Mouse (Mus musculus) G1E (cell line): ENCODE measurements around the gene Kctd12. TPM values are rescaled to one million over a fixed set of nuclear protein-coding genes. Genes with fewer than 3 reads are reported as not detected.

Source experiments
- ATAC-seq: 2 replicates; pipeline ENCODE4 v1.8.0; 2016; ENCODE audit warnings: mild to moderate bottlenecking; ENCODE audit not compliant: insufficient number of reproducible peaks, poor library complexity, low FRiP score, severe bottlenecking; ENCODE audit errors: extremely low read depth
- DNase-seq: peaks from one replicate; pipeline ENCODE4 v3.0.0; 2012; ENCODE audit warnings: low spot score
- H3K27me3 ChIP-seq: 2 replicates; pipeline ENCODE4 v1.6.1; 2012; ENCODE audit warnings: mild to moderate bottlenecking, low read length, inconsistent platforms; ENCODE audit not compliant: insufficient read depth
- H3K36me3 ChIP-seq: replicated peaks from 2 replicates; pipeline ENCODE3; 2012; ENCODE audit warnings: mild to moderate bottlenecking, inconsistent platforms
- H3K4me1 ChIP-seq: 2 replicates; pipeline ENCODE4 v1.6.1; 2012; ENCODE audit warnings: low read depth, low read length, inconsistent platforms, mixed read lengths; ENCODE audit not compliant: insufficient read depth
- H3K4me3 ChIP-seq: 2 replicates; pipeline ENCODE4 v1.5.1; 2012; ENCODE audit warnings: low read depth, mild to moderate bottlenecking, inconsistent platforms, low read length, moderate library complexity, mixed read lengths
- H3K9me3 ChIP-seq: replicated peaks from 2 replicates; pipeline ENCODE4 v1.6.1; 2012; ENCODE audit warnings: inconsistent platforms
- CTCF ChIP-seq: IDR thresholded peaks from 2 replicates; pipeline ENCODE4 v1.5.1; 2012; ENCODE audit warnings: low read depth, low read length, inconsistent platforms, mixed read lengths
- GATA1 ChIP-seq: IDR thresholded peaks from 2 replicates; pipeline ENCODE4 v1.6.1; 2012; ENCODE audit warnings: borderline replicate concordance, low read length, inconsistent platforms, mixed read lengths
- GATA2 ChIP-seq: IDR thresholded peaks from 2 replicates; pipeline ENCODE4 v1.6.1; 2012; ENCODE audit warnings: low read depth, low read length, inconsistent platforms, borderline replicate concordance
- POLR2AphosphoS5 ChIP-seq: IDR thresholded peaks from 2 replicates; pipeline ENCODE4 v1.6.1; 2012; ENCODE audit warnings: low read depth, low read length, inconsistent platforms; ENCODE audit not compliant: insufficient replicate concordance
- TAL1 ChIP-seq: conservative IDR thresholded peaks from 2 replicates; pipeline ENCODE4 v1.6.1; 2012; ENCODE audit warnings: low read depth, low read length, inconsistent platforms, mixed read lengths
- polyA plus RNA-seq: library from polyadenylated mRNA; stranded (reverse); fragments of >175 nt; gene quantifications from 2 replicates; pipeline ENCODE4 v1.2.3, GENCODE M21; 2012
- total RNA-seq, 2 experiments: library from RNA; stranded (forward) in 1 of 2; stranded (reverse) in 1 of 2; fragments of 200-1000 nt in 1 of 2; fragments of >200 nt in 1 of 2; fragmentation: Nextera tagmentation in 1 of 2; gene quantifications; 2 replicates each; pipeline ENCODE4 v1.2.3; 2014 to 2017

The Kctd12 gene
- total and polyA plus RNA-seq, 3 experiments, result 0.01 to 2.0 (median 0.05) TPM

DNA sequence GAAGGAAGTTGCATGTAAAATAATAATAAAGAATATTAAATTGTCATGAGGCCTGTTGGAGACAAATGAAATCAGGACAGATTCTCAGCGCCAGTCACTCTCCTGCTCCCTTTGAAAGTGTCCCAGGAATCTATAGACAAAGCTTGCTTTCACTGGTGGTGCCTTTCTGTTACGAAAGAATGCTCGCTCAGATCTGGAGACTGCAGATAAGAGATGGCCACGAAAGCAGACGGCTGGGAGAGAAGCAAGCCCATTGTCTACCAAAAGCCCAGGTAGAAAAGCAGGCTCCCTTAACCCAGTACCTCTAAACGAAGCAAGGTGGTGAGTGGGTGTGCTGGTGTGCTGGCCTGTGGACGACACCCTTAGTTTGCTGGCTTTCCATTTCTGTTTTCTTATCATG lies 16.2 kb downstream of the Kctd12 start:
- Histone ChIP-seq H3K36me3 (no peaks in the 10 kb centered on the region), H3K27me3 (no peaks in the 10 kb centered on the region), H3K9me3 (peaks cover 9% of the 10 kb centered on the region), H3K4me3 (no peak overlapping the region), H3K4me1 (no peaks in the 10 kb centered on the region)
- DNase-seq (no peak), ATAC-seq (no peak)
- TF ChIP-seq CTCF (no peak), TAL1 (no peak), GATA1 (no peak), GATA2 (no peak), POLR2AphosphoS5 (no peak)

DNA sequence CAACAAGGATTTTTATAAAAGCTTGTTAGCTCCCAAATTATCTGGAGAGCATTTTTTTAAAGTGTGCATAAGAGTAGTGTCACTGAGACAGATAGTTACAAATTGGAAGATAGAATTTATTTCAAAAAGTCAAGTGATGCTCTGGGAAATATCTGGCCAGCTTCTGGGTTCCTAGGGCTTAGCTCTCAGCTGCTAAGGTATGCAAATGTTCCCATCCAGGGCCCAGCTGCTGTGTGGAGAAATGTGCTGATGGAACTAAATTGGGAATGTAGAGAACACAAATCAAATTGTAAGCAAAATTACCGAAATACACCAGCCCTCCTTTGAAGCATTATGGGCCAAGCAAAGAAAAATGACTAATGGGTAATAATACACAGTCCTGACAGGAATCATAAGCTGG lies 16.6 kb downstream of the Kctd12 start:
- DNase-seq (no peak), ATAC-seq (no peak)
- Histone ChIP-seq H3K27me3 (no peaks in the 10 kb centered on the region), H3K36me3 (no peaks in the 10 kb centered on the region), H3K4me1 (no peaks in the 10 kb centered on the region), H3K9me3 (peaks cover 9% of the 10 kb centered on the region), H3K4me3 (no peak overlapping the region)
- no peak for TF ChIP-seq TAL1
- TF ChIP-seq GATA1, result no peak
- no peak for TF ChIP-seq CTCF
- TF ChIP-seq GATA2, result no peak
- no peak for TF ChIP-seq POLR2AphosphoS5

DNA sequence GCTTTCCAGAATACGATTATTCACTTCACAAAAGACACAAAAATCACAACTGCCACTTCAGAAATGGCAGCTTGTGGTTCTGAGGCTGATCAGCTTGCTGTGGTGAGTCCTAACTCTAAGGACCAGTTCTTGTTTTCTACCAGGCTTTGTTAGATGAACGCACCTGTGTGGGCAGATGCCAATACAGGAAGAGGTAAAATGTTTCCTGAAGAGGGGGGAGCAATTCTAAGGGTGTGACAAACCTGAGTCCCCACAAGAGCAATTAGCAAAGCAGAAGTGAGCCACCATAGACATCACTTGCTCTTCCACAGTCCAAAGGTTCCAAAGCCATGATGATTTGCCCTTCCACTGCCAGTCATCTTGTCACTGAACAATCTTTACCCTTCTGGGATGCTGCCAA lies 20.4 kb downstream of the Kctd12 start:
- DNase-seq, result no peak
- Histone ChIP-seq H3K4me3 (no peak overlapping the region), H3K9me3 (peaks cover 15% of the 10 kb centered on the region), H3K4me1 (no peaks in the 10 kb centered on the region), H3K36me3 (no peaks in the 10 kb centered on the region), H3K27me3 (no peaks in the 10 kb centered on the region)
- no peak for ATAC-seq
- no peak for TF ChIP-seq GATA1
- no peak for TF ChIP-seq GATA2
- no peak for TF ChIP-seq POLR2AphosphoS5
- no peak for TF ChIP-seq CTCF
- TF ChIP-seq TAL1, result no peak

DNA sequence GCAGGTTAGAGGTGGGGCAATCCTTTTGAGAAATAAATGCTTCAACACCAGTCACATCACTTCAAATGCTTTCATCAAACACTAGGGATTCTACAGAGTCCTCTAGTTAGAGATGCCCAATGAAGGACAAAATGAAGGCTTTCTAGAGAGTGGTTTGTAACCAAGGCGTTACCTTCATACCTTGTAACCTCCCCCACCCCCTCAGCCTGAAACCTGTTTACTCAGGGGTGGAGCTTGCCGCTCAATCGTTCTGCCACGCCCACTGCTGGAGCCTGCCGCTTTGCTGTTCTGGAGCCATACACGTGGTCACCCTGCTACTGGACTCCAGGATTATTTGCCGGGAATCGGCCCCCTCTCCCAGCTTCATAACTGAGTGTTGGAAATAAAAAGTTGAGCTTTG lies 28.9 kb downstream of the Kctd12 start:
- DNase-seq, result no peak
- no peak for ATAC-seq
- Histone ChIP-seq H3K9me3 (peaks cover 28% of the 10 kb centered on the region), H3K27me3 (no peaks in the 10 kb centered on the region), H3K4me1 (no peaks in the 10 kb centered on the region), H3K4me3 (no peak overlapping the region), H3K36me3 (no peaks in the 10 kb centered on the region)
- TF ChIP-seq GATA1 (no peak), GATA2 (no peak), POLR2AphosphoS5 (no peak), CTCF (no peak)

DNA sequence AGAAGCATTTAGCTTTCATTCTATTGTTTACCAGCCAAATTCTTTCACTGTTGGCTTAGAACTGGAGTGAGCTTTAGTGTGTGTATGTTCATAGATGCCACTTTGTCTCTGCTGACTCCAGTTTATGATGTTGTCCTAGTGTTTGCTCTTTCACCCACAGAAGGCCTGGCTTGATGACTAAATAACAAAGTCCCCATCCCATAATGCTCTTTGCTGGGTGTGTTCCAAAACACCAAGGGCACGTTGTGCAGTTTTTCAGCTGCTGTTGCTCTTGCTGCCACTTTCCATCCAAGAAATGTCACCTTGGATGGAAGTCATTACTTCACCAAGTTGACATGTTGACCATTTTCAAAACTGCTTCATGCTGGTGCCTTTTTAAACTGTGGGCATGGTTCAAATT lies 30.5 kb downstream of the Kctd12 start:
- DNase-seq (no peak), ATAC-seq (no peak)
- no peaks in the 10 kb centered on the region for H3K27me3 ChIP-seq
- TF ChIP-seq TAL1 (no peak), POLR2AphosphoS5 (no peak), CTCF (no peak), GATA2 (no peak), GATA1 (no peak)
- peaks cover 24% of the 10 kb centered on the region for H3K9me3 ChIP-seq
- H3K4me3 ChIP-seq, result no peak overlapping the region
- no peaks in the 10 kb centered on the region for H3K4me1 ChIP-seq
- no peaks in the 10 kb centered on the region for H3K36me3 ChIP-seq

DNA sequence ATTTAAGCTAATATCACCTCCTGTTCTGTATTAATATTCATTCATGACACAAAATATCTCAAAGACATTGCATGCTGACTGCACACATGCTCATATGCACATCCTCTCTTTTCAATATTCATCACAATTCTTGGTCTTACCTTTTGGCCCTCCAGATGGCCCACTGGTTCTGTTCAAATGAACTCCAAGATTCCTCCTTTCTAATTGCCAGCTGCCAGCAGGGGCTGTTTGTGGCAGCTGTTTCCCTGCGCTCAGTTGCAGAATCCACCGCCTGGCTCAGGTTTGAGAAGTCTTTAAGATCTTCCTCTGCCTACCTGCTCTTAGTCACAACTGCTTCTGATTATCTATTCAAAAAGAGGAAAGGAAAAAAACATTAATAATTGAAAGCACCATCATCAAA lies 34.6 kb downstream of the Kctd12 start:
- Histone ChIP-seq H3K4me1 (no peaks in the 10 kb centered on the region), H3K36me3 (no peaks in the 10 kb centered on the region), H3K4me3 (no peak overlapping the region), H3K9me3 (peaks cover 25% of the 10 kb centered on the region), H3K27me3 (no peaks in the 10 kb centered on the region)
- TF ChIP-seq POLR2AphosphoS5 (no peak), GATA1 (no peak), CTCF (no peak), GATA2 (no peak), TAL1 (no peak)
- DNase-seq (no peak), ATAC-seq (no peak)
